In the genomic region with DNA sequence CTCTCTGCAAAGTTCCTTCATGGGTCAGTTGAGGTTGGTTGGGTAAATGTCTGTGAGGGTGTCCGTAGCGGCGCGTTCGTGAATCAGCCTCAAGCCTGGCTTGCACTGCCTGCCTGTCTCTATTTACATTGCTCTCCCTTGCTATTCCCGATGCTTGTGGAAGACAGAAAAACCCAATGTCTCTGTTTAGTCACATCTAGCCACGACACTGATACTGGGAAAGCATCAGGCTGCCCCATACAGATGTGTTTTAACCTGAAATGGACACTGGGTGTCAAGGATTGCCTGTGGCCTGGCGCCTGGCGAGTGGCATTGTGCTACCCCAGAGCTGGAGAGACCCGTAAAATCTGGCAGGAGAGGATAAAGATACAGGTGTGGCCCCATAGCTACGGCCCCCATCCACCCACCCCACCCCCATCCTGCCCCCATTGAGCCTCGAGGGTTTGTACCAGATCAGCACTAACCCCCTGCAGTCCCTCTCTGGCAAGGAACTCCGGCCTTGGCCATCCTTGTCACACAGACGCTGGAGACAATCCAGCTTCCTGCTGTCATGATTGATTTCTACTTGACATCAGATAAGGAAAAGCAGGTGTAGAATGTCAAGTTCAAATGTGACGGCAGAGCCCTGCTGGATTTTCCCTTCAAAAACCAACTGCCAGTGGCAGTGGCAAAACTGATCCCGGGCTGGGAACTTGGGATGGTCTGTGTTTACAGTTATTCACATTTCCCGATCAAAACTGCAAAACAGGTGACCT, we compare ENCODE assay signal across 8 mouse cellular contexts.
DNase-seq lines count a peak whose midpoint lies in the region.

No protein-coding gene starts in this region.

- H3K4me1 ChIP-seq in heart, embryonic 10.5 days = peaks cover 21% of the 10 kb centered on the region
- peaks cover 22% of the 10 kb centered on the region for H3K4me1 ChIP-seq in hindbrain, embryonic 10.5 days (replicated peaks)
- H3K4me1 ChIP-seq in midbrain, embryonic 10.5 days = peaks cover 22% of the 10 kb centered on the region

- H3K9me3 ChIP-seq in heart, embryonic 10.5 days = no peaks in the 10 kb centered on the region
- H3K9me3 ChIP-seq in hindbrain, embryonic 10.5 days = no peaks in the 10 kb centered on the region
- no peaks in the 10 kb centered on the region for H3K9me3 ChIP-seq in midbrain, embryonic 10.5 days (replicated peaks)

- WGBS in heart, embryonic 10.5 days = 14% methylated on average over 17 of the region's 17 CpGs
- 16% methylated on average over 17 of the region's 17 CpGs for WGBS in hindbrain, embryonic 10.5 days
- 26% methylated on average over 17 of the region's 17 CpGs for WGBS in midbrain, embryonic 10.5 days

- DNase-seq in heart, embryonic 10.5 days (ENCODE audit: low spot score) = no peak
- DNase-seq in heart, postnatal 36 days = no peak
- DNase-seq in Muller cell, postnatal 12 days (ENCODE audit: inconsistent ontology term) = peak; percentile 17
- peak; percentile 8 for DNase-seq in hindbrain, embryonic 10.5 days (ENCODE audit: low spot score)
- DNase-seq in midbrain, embryonic 10.5 days (ENCODE audit: low spot score) = no peak
- DNase-seq in ovary, postnatal 36 days (ENCODE audit: low spot score) = no peak
- DNase-seq in kidney, adult 18-20 months = no peak
- no peak for DNase-seq in gastrocnemius, postnatal 10 days

- no peaks in the 10 kb centered on the region for H3K36me3 ChIP-seq in heart, embryonic 10.5 days
- no peaks in the 10 kb centered on the region for H3K36me3 ChIP-seq in hindbrain, embryonic 10.5 days
- no peaks in the 10 kb centered on the region for H3K36me3 ChIP-seq in midbrain, embryonic 10.5 days

- intact Hi-C loops in heart, postnatal 36 days (cut with DNase I) = no loop called here

- H3K27ac ChIP-seq in heart, embryonic 10.5 days = 0 out of 2 replicates have a peak overlapping the region, but pooled peaks have one; percentile 5
- H3K27ac ChIP-seq in hindbrain, embryonic 10.5 days = no peak overlapping the region
- H3K27ac ChIP-seq in midbrain, embryonic 10.5 days (replicated peaks) = no peak overlapping the region

- H3K4me3 ChIP-seq in heart, embryonic 10.5 days = peak overlapping the region; percentile 54
- peak overlapping the region; percentile 44 for H3K4me3 ChIP-seq in hindbrain, embryonic 10.5 days
- peak overlapping the region; percentile 42 for H3K4me3 ChIP-seq in midbrain, embryonic 10.5 days

- peaks cover 61% of the 10 kb centered on the region for H3K27me3 ChIP-seq in heart, embryonic 10.5 days (ENCODE audit: insufficient read depth, poor library complexity, severe bottlenecking)
- peaks cover 64% of the 10 kb centered on the region for H3K27me3 ChIP-seq in hindbrain, embryonic 10.5 days (ENCODE audit: insufficient read depth, poor library complexity, severe bottlenecking)
- H3K27me3 ChIP-seq in midbrain, embryonic 10.5 days (ENCODE audit: low read depth, poor library complexity, severe bottlenecking) = peaks cover 54% of the 10 kb centered on the region

Comparison
In these comparisons a context has a peak if more than half of its experiments do, and no peak if none do; other contexts are left out.
1. DNase-seq: peak in Muller cell, postnatal 12 days (single experiment) and hindbrain, embryonic 10.5 days (single experiment); none in heart, embryonic 10.5 days (single experiment), heart, postnatal 36 days (0 of 2), midbrain, embryonic 10.5 days (single experiment), ovary, postnatal 36 days (single experiment), kidney, adult 18-20 months (single experiment) and gastrocnemius, postnatal 10 days (single experiment).
2. Peak in every context shown above with its lines, with median percentiles within 50 percentile points of each other: H3K4me3 ChIP-seq.